Mouse (Mus musculus) 416B (cell line): ENCODE data around the gene Styk1.
"Not testable (repeated sequence)": the region's sequence is repeated elsewhere in the genome, so short reads cannot be mapped to it uniquely, and the experiment has no call there.

Experiments
- DNase-seq: peaks from one replicate; pipeline ENCODE4 v3.0.0; 2011; ENCODE audit warnings: low read depth

Gene Styk1

DNA sequence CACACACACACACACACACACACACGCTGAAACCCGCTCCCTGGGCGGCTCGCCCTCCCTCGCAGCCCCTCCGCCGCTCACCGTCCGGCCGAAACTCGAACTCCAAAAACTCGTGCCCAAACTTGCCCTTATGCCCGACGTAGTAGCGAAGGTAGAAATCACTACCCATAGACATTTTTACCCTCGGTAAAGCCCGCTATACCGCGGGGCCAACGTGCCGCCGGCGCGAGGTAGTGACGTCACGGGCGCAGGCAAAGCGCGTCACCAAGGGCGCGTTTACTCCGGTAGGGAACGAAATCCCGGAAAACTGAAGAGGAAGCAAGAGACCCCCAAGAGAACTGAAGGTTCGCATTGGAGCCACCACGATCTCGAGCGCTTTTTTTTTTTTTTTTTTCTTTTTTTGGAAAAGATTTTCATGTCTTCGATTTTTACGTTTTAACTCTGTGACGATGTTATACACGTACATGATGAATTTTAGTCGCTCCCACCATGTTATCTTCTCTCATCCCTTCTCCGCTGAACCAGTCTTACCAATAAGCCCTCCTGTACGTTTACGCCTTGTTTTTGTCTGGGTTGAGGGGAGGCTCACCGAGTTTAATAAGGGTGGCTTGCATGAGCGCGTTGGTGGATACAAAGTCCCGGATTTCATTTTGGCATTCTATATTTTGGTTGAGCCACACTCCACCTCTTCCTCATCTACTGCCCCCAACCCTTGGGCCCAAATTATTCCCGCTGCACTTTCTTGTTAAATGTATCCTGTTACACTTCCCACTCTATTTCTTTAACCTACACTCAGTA lies 60.2 kb downstream of the Styk1 start, which contains the start of gene Magohb:
Gene Magohb (minus strand): TSS at position 254 of the 798 bp plus-strand sequence.
- DNase-seq: peak; percentile 80

DNA sequence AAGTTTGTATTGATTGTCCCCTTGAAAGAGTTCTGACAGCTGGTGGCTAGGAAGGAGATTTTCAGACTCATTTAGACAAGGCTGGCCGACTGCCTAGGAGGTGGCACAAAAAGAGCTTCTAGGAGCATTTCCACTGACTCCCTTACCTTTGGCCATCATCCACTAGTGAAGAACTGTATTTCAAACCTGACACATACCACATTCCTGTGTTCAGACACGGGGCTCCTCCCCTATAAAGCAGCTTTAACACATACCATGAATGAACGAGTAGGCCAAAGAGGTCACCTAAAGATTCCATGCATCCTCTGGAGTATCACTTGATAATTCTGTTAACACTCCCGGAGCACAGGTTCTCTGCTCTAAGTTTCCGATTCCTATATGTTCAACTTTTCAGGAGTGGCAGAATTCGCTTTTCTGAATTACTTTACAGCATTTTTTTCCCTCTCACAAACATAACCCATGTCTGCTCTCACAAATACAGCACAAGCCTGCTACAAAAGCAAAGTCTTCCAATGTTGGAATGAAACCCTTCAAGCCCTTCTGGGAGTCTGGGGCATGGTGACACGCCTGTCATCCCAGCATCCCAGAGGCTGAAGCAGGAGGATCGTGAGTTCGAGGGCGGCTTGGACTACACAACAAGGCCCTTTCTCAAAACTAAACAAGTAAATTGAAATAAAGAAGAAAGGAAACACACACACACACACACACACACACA lies 61.0 kb downstream of the Styk1 start:
- peak; percentile 51 for DNase-seq

DNA sequence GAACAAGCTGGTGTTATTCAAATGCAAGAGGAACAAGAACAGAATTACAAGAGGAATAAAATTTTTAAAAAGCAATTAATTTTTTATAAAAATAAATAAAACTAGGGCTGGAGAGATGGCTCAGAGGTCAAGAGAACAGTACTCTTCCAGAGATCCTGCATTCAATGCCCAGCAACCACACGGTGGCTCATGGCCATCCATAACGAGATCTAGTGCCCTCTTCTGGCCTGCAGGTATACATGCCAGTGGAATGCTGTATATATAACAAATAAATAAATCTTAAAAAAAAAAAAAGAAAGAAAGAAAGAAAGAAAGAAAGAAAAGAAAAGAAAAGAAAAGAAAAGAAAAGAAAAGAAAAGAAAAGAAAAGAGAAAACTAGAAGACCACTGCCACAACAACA lies 63.0 kb downstream of the Styk1 start:
- DNase-seq: peak; percentile 78

DNA sequence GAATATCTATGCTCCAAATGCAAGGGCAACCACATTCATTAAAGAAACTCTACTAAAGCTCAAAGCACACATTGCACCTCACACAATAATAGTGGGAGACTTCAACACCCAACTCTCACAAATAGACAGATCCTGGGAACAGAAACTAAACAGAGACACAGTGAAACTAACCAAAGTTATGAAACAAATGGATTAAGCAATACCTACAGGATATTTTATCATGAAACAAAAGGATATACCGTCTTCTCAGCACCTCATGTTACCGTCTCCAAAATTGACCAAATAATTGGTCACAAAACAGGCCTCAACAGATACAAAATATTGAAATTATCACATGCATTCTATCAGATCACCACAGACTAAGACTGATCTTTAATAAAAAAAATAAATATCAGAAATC lies 75.2 kb downstream of the Styk1 start:
- DNase-seq: not testable (repeated sequence)

DNA sequence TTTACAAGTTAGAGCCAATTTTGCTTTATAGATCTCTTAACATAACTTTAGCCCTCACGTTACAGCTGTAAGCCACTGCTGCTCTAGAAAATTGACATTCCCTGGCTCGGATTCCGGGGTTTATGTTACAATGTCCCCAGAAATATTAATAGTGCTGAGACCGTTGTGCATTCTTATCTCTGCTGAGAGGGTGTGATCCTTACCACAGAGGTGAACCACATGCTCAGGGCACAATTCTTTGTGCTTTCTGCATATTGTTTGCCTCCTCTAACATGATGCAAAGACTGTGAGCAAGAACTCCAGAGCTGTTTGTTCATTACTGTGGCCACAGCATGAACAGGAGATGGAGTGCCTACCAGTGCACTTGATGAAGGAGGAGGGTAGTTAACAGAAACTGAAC lies 76.7 kb downstream of the Styk1 start:
- peak; percentile 79 for DNase-seq

DNA sequence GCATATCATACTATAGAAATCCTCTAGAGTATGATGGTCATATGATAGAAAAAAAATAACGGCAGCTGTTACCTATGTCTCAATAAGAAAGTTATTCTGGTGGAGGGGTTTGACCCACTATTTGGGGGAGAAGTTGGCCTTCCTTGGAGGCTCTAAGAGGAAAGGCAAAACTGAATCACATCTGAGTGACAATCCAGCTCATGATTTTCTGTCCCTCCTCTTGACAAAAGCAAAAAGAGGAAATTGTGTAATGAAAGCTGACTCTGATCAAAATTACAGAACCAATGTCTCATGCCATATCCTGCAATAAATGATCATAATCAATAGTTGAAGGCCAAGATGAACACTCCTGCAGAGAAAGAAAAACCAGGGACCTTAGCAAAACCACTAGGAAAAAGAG lies 81.1 kb downstream of the Styk1 start:
- DNase-seq: peak; percentile 57

DNA sequence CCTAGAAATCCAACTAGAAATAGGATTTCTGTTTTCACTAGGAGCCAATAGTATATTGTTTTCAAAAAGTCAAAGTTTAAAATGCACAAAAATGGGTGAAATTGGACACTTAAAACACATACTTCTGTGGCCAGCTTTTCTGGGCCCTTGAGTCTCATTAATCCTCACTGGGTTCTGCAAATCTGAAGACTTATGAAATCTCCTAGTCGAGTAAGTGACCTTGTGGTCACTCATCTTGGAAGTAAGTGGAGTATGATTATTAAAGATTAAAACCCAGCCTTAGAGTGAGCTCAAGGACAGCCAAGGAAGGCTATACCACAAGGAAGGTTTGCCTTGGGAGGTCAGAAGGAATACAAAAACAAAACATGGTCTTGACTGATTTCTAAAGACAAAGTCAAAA lies 83.1 kb downstream of the Styk1 start:
- peak; percentile 54 for DNase-seq

DNA sequence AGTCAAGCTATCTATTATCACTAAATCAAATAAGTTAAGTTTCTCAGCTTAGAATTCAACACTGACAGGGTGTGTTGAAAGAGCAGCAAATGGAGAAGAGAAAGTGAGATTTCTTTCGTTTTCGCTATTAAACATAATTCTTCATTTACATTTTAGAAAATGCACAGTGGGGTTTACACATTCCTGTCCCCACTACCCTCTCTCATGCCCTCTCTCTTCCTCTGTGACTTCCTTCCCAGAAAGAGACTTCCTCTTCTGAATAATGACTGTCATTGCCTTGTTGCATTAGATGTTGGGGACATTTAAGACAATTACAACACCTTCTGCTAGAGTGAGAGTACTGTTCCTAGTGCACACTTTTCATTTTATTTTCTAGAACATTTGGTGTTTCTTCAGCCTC lies 83.8 kb downstream of the Styk1 start:
- no peak for DNase-seq

DNA sequence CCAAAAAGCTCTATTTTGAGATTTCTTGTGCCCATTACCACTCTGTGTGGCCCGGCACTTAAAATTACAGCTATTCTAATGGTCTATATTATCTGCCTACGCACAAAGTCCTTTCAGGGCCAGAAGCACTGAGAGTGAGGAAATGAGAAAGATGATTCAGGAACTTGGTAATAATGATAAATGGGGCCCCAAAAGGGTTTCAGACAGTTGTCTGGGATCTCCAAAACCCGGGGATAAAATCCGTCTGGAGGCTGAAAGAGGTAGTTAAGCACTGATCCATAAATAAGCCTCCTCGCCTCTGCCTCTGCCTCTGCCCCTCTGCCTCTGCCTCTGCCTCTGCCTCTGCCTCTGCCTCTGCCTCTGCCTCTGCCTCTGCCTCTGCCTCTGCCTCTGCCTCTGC lies 89.2 kb downstream of the Styk1 start:
- no peak for DNase-seq

DNA sequence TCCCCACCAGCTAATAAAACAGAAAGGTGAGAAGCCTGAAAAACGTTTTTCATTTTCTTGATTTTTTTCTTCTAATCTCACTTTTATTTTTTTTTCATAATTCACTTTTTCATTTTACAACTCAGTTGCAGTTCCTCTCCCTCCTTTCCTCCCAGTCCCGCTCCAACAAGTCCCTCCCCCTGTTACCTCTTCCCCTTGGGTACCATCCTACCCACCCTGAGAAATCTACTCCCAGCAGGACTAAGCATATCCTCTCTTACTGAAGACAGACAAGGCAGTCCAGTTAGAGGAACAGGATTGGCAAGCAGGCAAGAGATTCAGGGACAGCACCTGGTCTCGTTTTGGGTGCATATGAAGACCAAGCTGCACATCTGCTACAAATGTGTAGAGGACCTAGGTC lies 90.6 kb downstream of the Styk1 start:
- no peak for DNase-seq

DNA sequence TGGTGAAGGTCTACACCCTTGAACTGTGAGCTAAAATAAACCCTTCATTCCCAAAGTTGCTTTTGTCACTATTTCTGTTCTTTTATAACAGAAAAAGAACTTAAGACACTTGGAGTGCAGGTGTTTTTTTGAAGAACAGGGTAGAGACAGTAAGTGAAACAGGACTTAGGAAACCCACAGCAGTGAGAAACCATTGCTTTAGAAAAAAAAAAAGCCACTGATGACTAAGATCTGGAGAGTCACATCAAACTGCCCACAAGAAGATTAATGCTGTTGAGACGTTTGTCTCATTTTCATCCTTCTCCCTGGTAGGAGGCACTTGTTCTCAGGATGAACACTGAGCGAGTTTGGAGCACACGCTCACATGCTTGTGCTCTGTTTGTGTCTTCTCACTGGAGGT lies 91.4 kb downstream of the Styk1 start:
- DNase-seq: peak; percentile 50
